Mouse (Mus musculus) erythroid progenitor cell, adult 5-6 weeks (primary cell): ENCODE results near the gene Vmn1r219. TPM values are rescaled to one million over a fixed set of nuclear protein-coding genes. Genes with fewer than 3 reads are reported as not detected.
"Not testable (repeated sequence)": the region's sequence is repeated elsewhere in the genome, so short reads cannot be mapped to it uniquely, and the experiment has no call there.

Experiments used
- ATAC-seq: replicated peaks from 2 replicates; pipeline ENCODE4 v1.8.0; 2016; ENCODE audit warnings: moderate number of reproducible peaks, mild to moderate bottlenecking, moderate TSS enrichment, inconsistent platforms; ENCODE audit not compliant: poor library complexity, low FRiP score, severe bottlenecking
- total RNA-seq, 2 experiments: library from RNA; stranded (forward) in 1 of 2; stranded (reverse) in 1 of 2; fragments of 150-400 nt in 1 of 2; fragments of 186-747, 209-891 nt in 1 of 2; gene quantifications; 2 replicates each; pipeline versions ENCODE4 v1.2.3 to v1.2.4; 2015 to 2017; ENCODE audit warnings: low replicate concordance in 2 of 2

The Vmn1r219 gene
- total RNA-seq (2015; ENCODE audit: low replicate concordance) (not detected in 2 replicates), total RNA-seq (2017; ENCODE audit: low replicate concordance) (not detected in 2 replicates)

DNA sequence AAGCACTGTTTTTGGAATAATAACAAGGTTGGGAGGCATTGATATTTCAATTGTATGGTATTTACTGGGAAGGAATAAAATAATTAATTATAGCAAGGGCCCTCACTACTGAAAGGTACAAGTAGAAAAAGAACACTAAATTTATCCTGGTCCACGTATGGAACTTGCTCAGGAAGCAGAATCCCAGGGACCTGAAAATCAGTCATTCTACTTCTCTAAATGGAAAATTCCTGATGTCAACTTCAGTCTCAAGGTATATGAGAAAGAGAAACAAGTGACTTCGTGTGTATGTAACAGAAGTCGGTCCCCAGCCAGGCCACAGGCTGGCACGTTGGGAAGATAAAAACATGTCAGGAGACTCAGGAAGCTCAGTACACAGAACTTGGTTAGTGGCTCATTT lies at the start of gene Vmn1r219:
Gene Vmn1r219 (plus strand): TSS at position 301 of the 400 bp plus-strand sequence.
- no peak for ATAC-seq

DNA sequence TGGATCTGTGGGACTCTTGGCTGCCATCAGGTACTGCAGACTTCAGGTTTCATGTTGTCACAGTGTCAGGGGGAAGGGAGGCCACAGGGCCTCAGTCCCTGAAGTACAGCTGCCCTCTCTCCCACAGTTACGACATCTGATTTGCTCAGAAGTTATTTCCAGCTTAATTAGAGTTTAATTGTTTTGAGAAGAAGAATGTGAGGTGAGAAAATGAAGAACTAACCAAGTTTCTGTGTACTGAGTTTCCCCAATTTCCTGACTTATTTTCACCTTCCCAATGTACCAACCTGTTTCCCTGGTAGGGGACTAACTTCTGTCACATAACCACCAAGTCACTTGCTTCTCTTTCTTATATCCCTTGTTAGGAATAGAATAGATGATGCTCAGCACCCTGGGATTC lies 41.0 kb upstream of the Vmn1r219 start, which contains the start of gene Vmn1r217:
Gene Vmn1r217 (minus strand): TSS at position 101 of the 400 bp plus-strand sequence.
- not testable (repeated sequence) for ATAC-seq

DNA sequence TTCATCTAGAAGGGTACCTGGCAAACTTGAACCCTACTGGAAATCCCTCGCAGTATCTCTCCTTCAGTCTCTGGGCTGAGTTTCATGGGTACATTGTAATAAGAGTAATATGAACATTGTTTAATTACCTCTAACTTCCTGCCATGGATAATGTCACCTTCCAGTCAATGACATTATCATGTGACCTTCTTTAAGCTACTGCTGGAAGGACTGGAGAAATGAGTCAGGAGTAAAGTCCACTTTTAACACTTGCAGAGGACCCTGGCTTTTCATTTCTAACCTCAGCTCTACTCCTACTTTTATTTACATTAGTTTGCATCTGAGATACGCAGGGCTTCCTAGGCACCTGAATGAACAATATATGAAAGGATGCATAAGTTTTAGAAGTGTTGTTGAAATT lies 38.5 kb upstream of the Vmn1r219 start:
- no peak for ATAC-seq

DNA sequence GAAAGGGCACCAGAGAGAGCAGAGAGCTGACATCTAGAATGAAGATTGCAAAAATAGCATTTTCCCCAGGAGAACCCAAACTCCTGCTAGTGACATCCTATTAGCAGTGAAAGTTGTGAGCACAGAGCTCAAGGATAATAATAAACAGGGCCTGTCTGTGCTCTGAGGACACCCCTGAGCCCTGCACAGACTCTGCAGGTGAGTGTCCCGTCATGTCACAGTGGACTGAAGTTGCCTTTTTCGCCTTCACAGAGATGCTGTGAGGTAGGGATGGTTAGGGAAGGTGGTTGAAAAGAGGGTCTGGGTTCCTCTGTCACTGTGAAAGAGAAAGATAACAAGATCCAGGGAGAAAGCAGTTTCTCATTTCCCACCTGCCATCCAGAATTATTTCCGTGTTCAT lies 26.0 kb upstream of the Vmn1r219 start, which contains the start of gene Vmn1r218:
Gene Vmn1r218 (plus strand): TSS at position 57 of the 400 bp plus-strand sequence.
- no peak for ATAC-seq

DNA sequence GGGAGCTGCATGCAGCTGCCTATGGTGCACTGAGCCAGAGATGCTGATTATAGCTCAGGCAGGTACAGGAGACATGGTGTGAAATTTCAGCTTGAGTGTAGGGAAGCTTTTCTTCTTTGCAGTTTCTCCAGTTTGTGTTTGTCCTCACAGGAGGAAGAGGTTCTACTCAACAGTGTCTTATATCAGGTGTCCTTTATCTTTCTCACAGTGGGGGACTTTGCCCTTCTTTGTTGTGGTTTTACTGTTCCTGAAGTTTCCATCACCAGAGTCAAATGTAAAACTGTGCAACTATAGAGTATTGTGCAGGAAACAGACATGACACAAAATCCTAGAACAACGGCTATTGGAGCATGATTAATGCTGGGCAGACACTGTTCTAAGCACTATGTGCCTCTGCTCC lies 25.6 kb upstream of the Vmn1r219 start:
- no peak for ATAC-seq

DNA sequence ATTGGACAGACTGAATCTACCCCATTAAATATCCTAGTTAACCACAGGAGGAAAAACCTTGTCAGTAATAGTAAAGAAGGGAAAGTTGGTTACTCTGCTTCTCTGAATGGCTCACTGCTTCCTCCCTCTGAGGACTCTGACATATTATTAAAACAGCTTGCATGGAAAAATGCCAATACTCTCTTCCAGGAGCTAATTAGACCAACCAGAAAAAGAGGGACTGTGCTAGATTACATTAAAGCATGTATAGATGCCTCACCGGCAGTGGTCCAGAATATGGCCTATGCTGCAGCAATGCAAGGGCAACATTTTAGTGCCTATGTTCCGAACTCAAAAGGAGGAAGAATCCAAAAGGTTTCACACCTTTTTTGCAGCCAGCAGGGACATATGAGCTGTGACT lies 20.2 kb upstream of the Vmn1r219 start:
- no peak for ATAC-seq

DNA sequence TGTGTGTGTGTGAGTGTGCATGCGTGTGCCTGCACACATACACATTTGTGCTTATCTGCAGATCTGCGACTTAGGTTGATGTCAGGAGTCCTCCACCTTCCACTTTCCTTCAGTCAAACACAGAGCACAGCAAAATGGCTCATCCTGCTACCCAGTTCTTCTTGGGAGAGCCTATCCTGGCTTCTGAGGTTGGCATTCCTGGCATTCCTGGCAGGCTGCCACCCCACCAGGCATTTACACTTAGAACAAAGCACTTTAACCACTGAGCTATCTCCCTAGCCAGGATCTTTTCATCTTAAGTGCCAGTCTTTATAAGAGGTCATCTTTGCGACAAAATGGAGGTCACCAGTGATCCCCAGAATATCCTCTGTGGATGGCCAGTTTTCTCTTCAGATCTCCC lies 1.3 kb upstream of the Vmn1r219 start:
- ATAC-seq: no peak

DNA sequence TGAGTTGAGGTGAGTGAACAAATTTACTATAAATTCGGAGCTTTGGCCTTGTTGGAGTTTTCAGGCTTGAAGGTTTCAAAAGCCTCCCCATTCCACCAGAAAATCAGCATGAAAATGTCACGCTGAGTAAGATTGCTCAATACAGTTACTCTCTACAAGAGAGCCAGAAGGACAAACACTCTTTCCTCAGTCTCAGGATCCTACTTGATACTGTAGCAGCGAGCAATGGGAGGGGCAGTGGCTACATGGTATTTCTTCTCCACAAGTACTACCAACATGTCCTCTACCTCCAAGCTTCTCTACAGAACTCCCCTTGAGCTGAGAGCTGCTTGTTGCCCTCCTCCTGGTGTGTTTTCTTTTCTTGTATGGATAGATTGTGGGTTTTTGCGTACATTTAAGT lies 7.4 kb downstream of the Vmn1r219 start:
- not testable (repeated sequence) for ATAC-seq

DNA sequence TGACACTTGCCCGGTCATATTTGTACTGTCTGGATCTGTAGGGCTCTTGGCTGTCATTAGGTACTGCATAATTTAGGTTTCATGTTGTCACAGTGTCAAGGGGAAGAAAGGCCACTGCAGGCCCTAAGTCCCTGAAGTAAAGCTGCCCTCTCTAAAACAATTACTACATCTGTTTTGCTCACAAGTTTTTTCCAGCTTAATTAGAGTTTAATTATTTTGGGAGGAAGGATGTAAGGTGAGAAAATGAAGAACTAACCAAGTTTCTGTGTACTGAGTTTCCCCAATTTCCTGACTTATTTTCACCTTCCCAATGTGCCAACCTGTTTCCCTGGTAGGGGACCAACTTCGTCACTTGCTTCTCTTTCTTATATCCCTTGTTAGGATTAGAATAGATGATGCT lies 28.8 kb downstream of the Vmn1r219 start, which contains the start of gene Vmn1r220:
Gene Vmn1r220 (minus strand): TSS at position 101 of the 400 bp plus-strand sequence.
- ATAC-seq: no peak

DNA sequence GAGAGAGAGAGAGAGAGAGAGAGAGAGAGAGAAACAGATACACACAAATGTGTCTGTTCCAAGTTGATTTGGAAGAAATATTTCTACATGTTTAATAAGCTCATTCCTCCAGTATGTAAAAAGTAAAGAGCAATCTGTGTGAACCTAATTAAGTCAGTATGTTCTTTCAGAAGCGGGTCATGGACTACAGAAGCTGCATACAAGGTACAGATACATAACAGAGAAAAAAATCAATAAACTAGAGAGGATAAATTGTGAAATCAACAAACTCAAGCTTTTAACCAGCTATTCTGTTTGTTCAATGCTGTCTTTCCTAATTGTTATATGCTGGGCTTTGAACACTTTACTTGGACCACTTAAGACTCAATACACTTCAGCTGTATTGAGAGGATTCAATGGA lies 44.8 kb downstream of the Vmn1r219 start:
- ATAC-seq: not testable (repeated sequence)

DNA sequence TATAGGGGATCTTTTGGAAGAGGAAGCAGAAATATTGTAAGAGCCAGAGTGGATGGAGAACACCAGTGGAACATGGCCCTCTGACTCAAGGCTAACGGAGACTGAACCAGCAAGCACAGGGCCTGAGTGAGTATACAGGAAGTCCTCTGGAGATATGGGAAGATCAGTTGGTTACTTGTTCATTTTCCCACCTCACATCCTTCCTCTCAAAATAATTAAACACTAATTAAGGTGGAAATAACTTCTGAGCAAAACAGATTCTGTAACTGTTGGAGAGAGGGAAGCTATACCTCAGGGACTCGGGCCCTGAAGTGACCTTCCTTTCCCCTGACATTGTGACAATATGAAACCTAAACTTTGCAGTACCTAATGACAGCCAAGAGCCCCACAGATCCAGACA lies 54.7 kb downstream of the Vmn1r219 start, which contains the start of gene Vmn1r221:
Gene Vmn1r221 (plus strand): TSS at position 301 of the 400 bp plus-strand sequence.
- not testable (repeated sequence) for ATAC-seq

Other genes starting within 250 kb of the Vmn1r219 start
- not detected in 2 replicates for gene Vmn1r213, start 151.7 kb upstream of the Vmn1r219 start, total RNA-seq (2015; ENCODE audit: low replicate concordance)
- gene Vmn1r213, start 151.7 kb upstream of the Vmn1r219 start, total RNA-seq (2017; ENCODE audit: low replicate concordance): not detected in 2 replicates
- not detected in 2 replicates for gene Vmn1r214, start 128.9 kb upstream of the Vmn1r219 start, total RNA-seq (2015; ENCODE audit: low replicate concordance)
- gene Vmn1r214, start 128.9 kb upstream of the Vmn1r219 start, total RNA-seq (2017; ENCODE audit: low replicate concordance): not detected in 2 replicates
- gene Vmn1r215, start 91.3 kb upstream of the Vmn1r219 start, total RNA-seq (2015; ENCODE audit: low replicate concordance): not detected in 2 replicates
- not detected in 2 replicates for gene Vmn1r215, start 91.3 kb upstream of the Vmn1r219 start, total RNA-seq (2017; ENCODE audit: low replicate concordance)
- not detected in 2 replicates for gene Vmn1r217, start 41.1 kb upstream of the Vmn1r219 start, total RNA-seq (2015; ENCODE audit: low replicate concordance)
- gene Vmn1r217, start 41.1 kb upstream of the Vmn1r219 start, total RNA-seq (2017; ENCODE audit: low replicate concordance): not detected in 2 replicates
- not detected in 2 replicates for gene Vmn1r218, start 26.2 kb upstream of the Vmn1r219 start, total RNA-seq (2015; ENCODE audit: low replicate concordance)
- gene Vmn1r218, start 26.2 kb upstream of the Vmn1r219 start, total RNA-seq (2017; ENCODE audit: low replicate concordance): not detected in 2 replicates
- gene Vmn1r220, start 28.7 kb downstream of the Vmn1r219 start, total RNA-seq (2015; ENCODE audit: low replicate concordance): not detected in 2 replicates
- gene Vmn1r220, start 28.7 kb downstream of the Vmn1r219 start, total RNA-seq (2017; ENCODE audit: low replicate concordance): not detected in 2 replicates
- gene Vmn1r221, start 54.8 kb downstream of the Vmn1r219 start, total RNA-seq (2015; ENCODE audit: low replicate concordance): not detected in 2 replicates
- not detected in 2 replicates for gene Vmn1r221, start 54.8 kb downstream of the Vmn1r219 start, total RNA-seq (2017; ENCODE audit: low replicate concordance)
- gene Vmn1r222, start 76.6 kb downstream of the Vmn1r219 start, total RNA-seq (2015; ENCODE audit: low replicate concordance): not detected in 2 replicates
- not detected in 2 replicates for gene Vmn1r222, start 76.6 kb downstream of the Vmn1r219 start, total RNA-seq (2017; ENCODE audit: low replicate concordance)
- gene Vmn1r223, start 87.8 kb downstream of the Vmn1r219 start, total RNA-seq (2015; ENCODE audit: low replicate concordance): not detected in 2 replicates
- not detected in 2 replicates for gene Vmn1r223, start 87.8 kb downstream of the Vmn1r219 start, total RNA-seq (2017; ENCODE audit: low replicate concordance)
- gene Zfp322a, start 209.9 kb downstream of the Vmn1r219 start, total RNA-seq (2015; ENCODE audit: low replicate concordance): 4.3 and 15.1 TPM in 2 replicates
- 18.7 and 48.1 TPM in 2 replicates for gene Zfp322a, start 209.9 kb downstream of the Vmn1r219 start, total RNA-seq (2017; ENCODE audit: low replicate concordance)